Comparison of ENCODE assay signal across 27 mouse cellular contexts in genomic region chr1:144720736-144721135, GRCm38 (mm10). TPM values are rescaled to one million over a fixed set of nuclear protein-coding genes. Genes with fewer than 3 reads are reported as not detected.
"Had no signal": no experiment of that assay in that cellular context is flagged by ENCODE, and none has a peak within 500 bp of the region (broad histone marks: within the 10 kb centered on the region; RNA-seq: fewer than 3 reads in every experiment).

No protein-coding gene starts in this region.

- H3K36me3 ChIP-seq: heart, embryonic 13.5 days; heart, embryonic 15.5 days; hindbrain, embryonic 13.5 days; hindbrain, embryonic 15.5 days; kidney, embryonic 15.5 days; limb, embryonic 13.5 days; limb, embryonic 15.5 days; liver, embryonic 12.5 days had no signal

- H3K9ac ChIP-seq: heart, embryonic 13.5 days; heart, embryonic 15.5 days; hindbrain, embryonic 13.5 days; hindbrain, embryonic 15.5 days; kidney, embryonic 15.5 days; limb, embryonic 13.5 days; limb, embryonic 15.5 days; liver, embryonic 12.5 days; liver, embryonic 14.5 days had no signal

- ATAC-seq: hindbrain, postnatal 0 days; intestine, embryonic 16.5 days; liver, embryonic 12.5 days had no signal

- H3K4me1 ChIP-seq: heart, embryonic 13.5 days; heart, embryonic 15.5 days; hindbrain, embryonic 13.5 days; hindbrain, embryonic 15.5 days; kidney, embryonic 15.5 days; limb, embryonic 13.5 days; limb, embryonic 15.5 days; liver, embryonic 12.5 days had no signal

- H3K4me3 ChIP-seq: heart, adult 2 months; heart, embryonic 13.5 days; heart, embryonic 15.5 days; hindbrain, embryonic 13.5 days; hindbrain, embryonic 15.5 days; kidney, embryonic 15.5 days; limb, embryonic 13.5 days; limb, embryonic 15.5 days; liver, embryonic 12.5 days had no signal

- H3K27ac ChIP-seq: heart, adult 2 months; heart, embryonic 13.5 days; heart, embryonic 15.5 days; hindbrain, embryonic 13.5 days; hindbrain, embryonic 15.5 days; hindbrain, postnatal 0 days; kidney, embryonic 15.5 days; kidney, postnatal 0 days; limb, embryonic 13.5 days; limb, embryonic 15.5 days; liver, embryonic 12.5 days; liver, embryonic 14.5 days had no signal

- DNase-seq: gastrocnemius, postnatal 14 days; gastrocnemius, postnatal 36 days; heart, adult 11 months; heart, adult 2 months; heart, postnatal 14 days; heart, postnatal 36 days; kidney, adult 11 months; kidney, adult 2 months; kidney, adult 9 months; kidney, postnatal 14 days; kidney, postnatal 36 days; layer of hippocampus, postnatal 36 days; left cerebral cortex, postnatal 4 days had no signal

- H3K9me3 ChIP-seq: heart, embryonic 13.5 days; heart, embryonic 15.5 days; hindbrain, embryonic 13.5 days; hindbrain, embryonic 15.5 days; kidney, embryonic 15.5 days; limb, embryonic 13.5 days; limb, embryonic 15.5 days; liver, embryonic 12.5 days had no signal

- H3K27me3 ChIP-seq: heart, embryonic 13.5 days; heart, embryonic 15.5 days; hindbrain, embryonic 13.5 days; hindbrain, embryonic 15.5 days; kidney, embryonic 15.5 days; limb, embryonic 13.5 days; limb, embryonic 15.5 days; liver, embryonic 12.5 days had no signal

- H3K4me2 ChIP-seq: heart, embryonic 11.5 days; heart, embryonic 13.5 days; heart, embryonic 15.5 days; hindbrain, embryonic 13.5 days; hindbrain, embryonic 15.5 days; kidney, embryonic 15.5 days; limb, embryonic 13.5 days; limb, embryonic 15.5 days; liver, embryonic 12.5 days had no signal

RNA-seq across cellular contexts. Expression of gene Rgs18, which starts 54.5 kb away (rescaled TPM):
- total RNA-seq: hindbrain, postnatal 0 days; layer of hippocampus, postnatal 36 days had no signal
- polyA plus RNA-seq: liver, adult 2 months had no signal
